Mouse (Mus musculus) yolk sac, embryonic 10.5 days (tissue): ENCODE results near the gene Vhl.

Experiments
- DNase-seq: peaks from one replicate; pipeline ENCODE4 v3.0.0-alpha.2; 2017; ENCODE audit warnings: low spot score

Vhl gene

DNA sequence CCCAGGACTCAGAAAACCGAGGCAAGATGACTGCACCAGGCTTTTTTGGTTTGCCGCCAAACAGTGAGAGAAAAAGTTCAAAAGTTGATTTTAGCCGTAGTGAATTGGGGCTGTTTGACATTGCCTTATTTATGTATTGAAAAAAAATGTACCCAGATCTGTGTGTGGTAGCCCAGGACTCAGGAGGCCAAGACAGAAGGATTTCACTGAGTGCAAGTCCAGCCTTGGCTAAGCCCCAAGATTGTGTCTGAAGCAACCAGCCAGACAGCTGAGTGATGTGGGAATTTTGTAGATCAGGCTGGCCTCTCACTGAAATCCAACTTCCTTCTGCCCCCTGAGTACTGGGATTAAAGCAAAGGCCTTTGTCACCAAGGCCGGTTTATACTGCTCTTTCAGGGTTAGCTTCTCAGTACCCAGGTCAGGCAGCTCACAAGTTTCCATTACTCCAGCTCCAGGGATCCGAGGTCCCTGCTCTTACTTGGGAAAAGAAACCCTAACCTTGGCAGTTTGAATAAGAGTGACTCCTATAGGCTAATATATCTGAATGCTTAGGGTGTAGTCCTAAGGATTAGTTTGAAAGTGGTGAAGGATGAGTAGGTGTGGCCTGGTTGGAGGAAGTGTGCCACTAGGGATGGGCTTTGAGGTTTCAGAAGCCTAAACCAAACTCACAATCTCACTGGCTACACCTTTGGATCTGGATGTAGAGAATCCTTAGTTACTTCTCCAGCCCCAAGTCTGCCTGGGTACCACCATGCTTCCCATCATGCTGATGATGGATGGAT lies 1.4 kb downstream of the Vhl start:
- no peak for DNase-seq

- DNase-seq, result no peak
Measured at GRCm38 (mm10) chr6:113630322-113630721, 6.6 kb downstream of the Vhl start.

DNA sequence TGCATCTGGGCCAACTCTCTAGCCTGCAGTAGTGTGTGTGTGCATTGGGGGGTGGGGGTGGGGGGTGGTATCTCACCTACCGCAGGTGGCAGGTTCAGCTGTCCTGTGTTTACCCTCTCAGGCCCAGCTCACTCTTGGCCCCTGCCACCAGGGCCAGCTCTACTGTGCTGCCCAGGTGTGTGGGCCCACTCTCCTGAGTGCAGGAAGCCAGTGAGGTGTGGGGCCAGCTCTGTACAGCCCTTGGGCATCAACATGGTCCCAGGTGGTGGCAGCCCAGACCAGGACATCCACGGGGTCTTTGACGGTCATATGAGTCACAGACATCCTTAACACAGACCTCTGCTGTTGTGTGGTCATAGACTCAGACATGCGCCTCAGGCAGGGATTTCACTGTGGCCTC lies 9.1 kb downstream of the Vhl start:
- no peak for DNase-seq

- peak; percentile 89 for DNase-seq
Measured at GRCm38 (mm10) chr6:113638302-113639040, 14.7 kb downstream of the Vhl start, which contains the start of gene Irak2. TSS of gene Irak2 (plus strand) at chr6:113638467.

DNA sequence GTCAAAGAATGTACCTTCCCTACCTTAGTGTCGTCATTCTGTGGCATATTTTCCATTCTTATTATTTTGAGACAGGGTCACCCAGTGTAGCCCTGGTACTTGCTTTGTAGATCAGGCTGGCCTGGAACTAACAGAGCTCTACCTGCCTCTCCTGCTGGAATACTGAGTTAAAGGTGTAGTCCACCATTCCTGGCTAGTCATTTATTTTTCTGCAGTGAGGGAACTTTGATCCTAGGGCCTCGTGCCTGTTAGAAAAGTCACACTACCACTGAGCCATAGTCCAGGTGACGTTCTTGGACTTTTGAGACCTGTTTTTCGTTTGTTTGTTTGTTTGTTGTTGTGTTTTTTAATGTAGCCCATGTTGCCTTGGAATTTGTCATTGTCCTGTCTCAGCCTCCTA lies 15.4 kb downstream of the Vhl start:
- peak; percentile 39 for DNase-seq

GRCm38 (mm10) chr6:113642605-113643004 lies 18.8 kb downstream of the Vhl start:
- DNase-seq, result no peak

- no peak for DNase-seq
Measured at GRCm38 (mm10) chr6:113643021-113643420, 19.3 kb downstream of the Vhl start.

- DNase-seq, result no peak
Measured at GRCm38 (mm10) chr6:113643967-113644366, 20.2 kb downstream of the Vhl start.

DNA sequence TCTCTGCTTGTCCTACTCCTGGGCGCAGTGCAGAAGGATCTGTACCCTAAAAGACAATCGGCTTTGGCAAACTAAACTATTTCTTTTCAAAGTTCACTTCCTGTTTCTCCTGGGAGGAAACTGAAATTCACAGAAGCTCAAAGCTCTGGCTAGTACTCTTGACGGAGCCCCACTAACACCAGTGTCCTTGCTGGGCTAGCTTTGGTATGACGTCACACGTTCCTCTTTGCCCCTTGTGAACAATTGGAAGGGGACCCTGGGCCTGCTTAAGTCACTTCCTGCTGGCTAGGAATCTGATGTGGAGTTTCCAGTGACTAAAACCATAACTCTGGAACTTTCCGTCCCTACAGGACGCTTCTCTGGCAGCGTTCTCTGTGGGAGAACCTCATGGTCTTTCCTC lies 21.0 kb downstream of the Vhl start:
- no peak for DNase-seq

DNA sequence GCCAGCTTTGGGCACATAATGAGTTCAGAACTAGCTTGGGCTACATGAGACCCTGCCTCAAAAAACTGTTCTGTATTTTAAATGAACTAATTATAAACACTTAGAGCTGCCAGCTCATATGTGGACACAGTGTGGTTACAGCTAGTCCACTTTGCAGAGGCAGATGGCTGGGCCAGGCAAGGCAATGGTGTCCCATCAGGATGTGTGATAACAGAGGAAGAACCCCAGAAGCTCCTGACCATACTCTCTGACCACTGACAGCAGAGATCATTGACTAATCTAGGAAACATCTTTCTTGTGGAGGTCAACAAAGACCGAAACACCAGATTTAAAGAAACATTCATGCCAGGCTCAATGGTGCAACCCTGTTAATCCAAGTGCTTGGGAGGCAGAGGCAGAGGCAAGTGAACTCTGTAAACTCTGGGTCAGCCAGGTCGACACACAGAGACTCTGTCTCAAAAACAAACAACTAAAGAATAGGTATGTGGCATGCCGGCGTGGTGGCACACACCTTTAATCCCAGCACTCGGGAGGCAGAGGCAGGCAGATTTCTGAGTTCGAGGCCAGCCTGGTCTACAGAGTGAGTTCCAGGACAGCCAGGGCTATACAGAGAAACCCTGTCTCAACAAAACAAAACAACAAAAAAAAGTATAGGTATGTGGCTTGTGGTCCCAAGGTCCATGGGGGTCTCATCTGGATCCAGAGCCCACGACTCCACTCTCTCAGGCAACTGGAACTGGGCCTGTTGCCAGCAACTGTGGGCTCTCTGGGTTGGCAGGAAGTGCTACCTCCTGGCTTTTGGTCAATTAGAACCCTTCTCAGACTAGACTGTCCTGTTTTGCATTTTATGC lies 25.8 kb downstream of the Vhl start:
- no peak for DNase-seq

- no peak for DNase-seq
Measured at GRCm38 (mm10) chr6:113650197-113650640, 26.5 kb downstream of the Vhl start.

DNA sequence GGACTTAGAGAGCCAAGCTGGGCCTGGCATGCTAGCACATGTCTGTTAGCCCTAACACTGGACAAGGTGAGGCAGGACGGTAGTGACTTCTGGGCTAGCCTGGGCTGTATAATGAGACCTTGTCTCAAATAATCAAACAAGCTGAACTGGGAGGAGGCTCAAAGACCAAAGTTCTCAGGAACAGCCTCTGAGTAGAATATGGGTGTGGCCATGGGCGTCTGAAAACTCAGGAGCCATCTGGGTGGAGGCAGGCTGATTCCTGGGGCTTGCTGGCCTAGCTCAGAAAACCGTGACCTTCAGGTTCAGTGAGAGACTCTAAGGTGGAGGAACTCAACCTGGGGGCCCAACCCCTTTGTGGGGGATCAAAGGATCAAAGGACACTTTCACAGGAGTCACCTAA lies 27.9 kb downstream of the Vhl start:
- DNase-seq, result peak; percentile 38

DNA sequence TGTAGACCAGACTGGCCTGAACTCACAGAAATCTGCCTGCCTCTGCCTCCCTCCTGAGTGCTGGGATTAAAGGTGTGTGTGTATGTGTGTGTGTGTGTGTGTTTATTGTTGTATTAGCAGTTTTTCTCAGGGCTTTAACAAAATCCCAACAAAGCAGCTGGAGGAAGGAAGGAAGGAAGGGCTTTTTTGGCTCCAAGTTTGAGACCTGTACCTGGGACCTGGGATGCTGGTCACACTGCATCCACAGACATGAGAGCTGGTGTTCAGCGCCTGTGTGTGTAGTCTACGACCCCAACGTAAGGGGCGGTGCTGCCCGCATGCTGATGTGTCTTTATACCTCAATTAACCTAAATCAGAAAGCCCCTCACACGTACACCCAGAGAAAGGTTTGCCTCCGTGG lies 29.8 kb downstream of the Vhl start:
- no peak for DNase-seq

DNA sequence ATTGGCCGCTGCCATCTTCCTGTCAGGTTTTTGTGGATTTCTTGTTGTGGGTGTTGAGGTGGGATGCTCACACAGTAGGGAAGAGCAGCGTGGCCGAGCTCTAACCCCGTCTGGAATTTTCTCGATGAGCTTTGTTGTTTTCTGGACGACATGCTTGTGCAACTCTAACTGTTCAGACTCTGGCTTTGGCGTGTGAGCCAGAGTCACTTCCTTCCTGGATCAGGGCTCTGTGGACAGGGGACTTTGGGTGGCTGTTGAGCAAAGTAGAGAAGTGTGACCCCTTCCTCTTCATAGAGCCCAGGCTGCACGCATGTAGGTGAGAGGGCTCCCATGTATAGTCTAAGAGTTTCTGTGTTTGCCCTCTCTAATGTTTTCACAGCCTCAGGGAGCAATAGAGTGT lies 30.3 kb downstream of the Vhl start:
- DNase-seq, result no peak

GRCm38 (mm10) chr6:113654753-113655397 lies 31.1 kb downstream of the Vhl start:
- DNase-seq, result no peak

GRCm38 (mm10) chr6:113655475-113655874 lies 31.7 kb downstream of the Vhl start:
- DNase-seq, result no peak

DNA sequence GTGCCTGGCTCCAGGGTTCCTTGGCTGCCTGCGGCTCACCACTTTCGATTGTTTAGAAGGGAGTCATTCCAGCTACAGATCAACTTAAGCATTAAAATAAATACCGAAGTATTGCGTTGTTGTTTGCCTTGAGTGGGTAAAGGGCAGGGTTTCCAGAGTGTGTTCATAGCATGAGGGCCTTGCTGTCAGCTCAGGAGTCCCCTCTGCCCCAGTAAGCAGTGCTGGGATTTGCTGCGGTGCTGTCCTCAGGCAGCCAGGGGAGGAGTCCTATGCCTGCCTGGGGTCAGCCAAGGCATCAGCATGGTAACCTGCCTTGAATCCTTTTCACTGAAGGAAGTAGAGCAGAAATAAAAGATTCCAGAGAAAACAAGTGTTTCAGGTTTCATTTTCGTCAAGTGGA lies 33.1 kb downstream of the Vhl start:
- DNase-seq, result peak; percentile 66

GRCm38 (mm10) chr6:113658226-113658625 lies 34.5 kb downstream of the Vhl start:
- DNase-seq, result no peak

- DNase-seq, result no peak
Measured at GRCm38 (mm10) chr6:113659648-113660491, 36.1 kb downstream of the Vhl start.

DNA sequence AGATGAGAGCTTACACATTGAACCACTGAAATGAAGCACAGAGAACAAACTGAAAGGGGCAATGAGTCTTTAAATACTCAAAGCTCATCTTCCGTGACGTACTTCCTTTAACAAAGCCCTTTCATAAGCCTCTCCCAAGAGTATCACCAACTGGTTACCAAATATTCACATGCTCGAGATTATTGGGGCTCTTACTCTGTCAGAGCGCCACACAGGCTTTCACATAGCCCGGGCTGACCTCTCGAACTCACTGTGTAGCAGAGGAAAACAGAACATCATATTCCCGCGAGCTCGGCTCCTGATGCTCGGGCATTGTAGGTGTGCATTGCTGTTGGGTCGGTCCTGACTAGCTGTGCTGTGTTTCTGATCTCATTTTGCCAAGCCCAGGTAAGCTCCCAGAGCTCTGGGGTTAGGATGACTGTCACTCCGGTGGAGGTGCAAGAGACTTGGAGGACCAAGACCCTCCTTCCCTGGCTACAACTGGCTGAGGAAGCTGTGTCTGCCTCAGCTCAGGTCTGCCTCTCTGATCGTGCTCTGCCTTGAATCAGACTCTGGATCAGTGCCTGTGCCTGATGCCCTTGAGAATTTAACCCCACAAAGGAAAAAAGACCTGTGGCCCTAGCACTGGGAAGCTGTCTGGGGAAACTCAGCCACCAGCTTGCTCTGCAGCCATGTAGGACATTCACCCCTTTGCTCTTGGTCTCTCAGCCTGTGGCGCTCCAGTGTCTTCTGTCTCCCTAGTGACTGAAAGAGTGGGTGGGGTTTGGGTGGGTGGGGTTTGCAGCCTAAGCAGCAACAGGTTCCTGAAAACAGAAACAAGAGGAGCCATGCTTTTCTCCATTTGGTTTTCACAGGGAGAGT lies 37.0 kb downstream of the Vhl start:
- no peak for DNase-seq
